Mouse (Mus musculus): ENCODE measurements around the gene Myh6. TPM values are rescaled to one million over a fixed set of nuclear protein-coding genes. Genes with fewer than 3 reads are reported as not detected.

Myh6 gene
- total RNA-seq, 2 experiments from 2014 or later, result 90.4 to 107 TPM

GRCm38 (mm10) chr14:54932645-54933150, 34.0 kb downstream of the Myh6 start, which contains the start of gene Il25:
TSS of gene Il25 (plus strand) at chr14:54932695.
- DNase-seq, result no peak

DNA sequence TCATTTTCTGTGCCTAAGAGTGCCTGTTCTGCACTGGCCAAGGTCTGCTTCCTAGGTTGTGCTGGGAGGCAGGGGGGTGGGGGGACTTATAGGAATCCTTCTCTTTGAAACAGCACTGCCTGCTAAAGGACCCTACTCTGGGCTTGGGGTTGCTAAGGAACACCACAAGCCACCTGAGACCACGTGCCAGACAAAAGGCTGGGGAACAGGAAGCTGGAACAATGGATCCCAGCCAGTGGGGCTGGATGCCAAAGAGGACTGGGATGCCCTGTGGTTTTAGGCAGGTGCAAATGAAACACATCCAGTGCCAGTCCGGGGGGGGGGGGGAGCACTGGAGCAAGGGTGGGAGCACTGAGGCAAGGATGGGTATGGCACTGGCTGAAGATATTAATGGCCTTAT, 36.3 kb downstream of the Myh6 start:
- DNase-seq, result no peak

GRCm38 (mm10) chr14:54929801-54930200, 36.9 kb downstream of the Myh6 start:
- DNase-seq, result no peak

- no peak for DNase-seq
These were observed 39.4 kb downstream of the Myh6 start for GRCm38 (mm10) chr14:54927296-54927695.

DNA sequence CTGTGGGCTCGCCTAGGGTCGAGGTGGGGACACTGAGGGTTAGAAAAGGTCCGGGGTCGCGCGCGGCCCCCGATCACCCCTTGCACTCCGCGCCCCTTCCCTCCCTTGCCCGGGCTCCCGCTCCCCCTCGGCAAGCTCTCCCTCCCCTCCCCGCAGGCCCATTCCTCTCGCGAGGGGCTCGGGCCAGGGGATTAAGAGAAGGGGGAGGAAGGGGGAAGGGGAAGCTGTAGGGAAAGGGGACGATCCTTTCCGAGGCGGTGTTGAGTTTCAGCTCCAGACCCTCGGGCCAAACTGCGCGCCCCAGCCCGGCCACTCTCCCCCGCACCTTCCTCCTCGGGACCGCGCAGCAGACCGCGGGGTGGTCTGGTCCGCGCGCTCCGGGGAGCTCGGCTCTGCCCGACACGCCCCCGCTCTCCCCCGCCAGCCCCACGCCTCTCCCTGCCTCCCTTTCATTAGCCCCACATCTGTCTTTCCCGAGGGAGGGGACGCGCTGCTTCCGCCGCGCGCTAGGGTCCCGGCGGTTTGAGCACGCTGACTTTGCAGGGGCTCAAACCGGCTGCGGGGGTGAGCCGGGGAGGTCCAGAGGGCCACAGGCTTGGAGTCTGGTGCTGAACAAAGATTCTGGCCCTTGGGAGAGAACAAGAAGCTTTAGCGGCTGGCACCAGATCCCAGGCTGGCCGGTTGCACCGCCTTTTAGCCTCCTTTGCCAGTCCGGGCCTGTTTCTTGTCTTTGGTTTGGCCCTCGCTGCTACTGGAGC, 40.1 kb downstream of the Myh6 start:
- peak; percentile 75 for DNase-seq

GRCm38 (mm10) chr14:54925349-54926342, 41.1 kb downstream of the Myh6 start, which contains the start of gene Efs:
TSS of gene Efs (minus strand) at chr14:54926126.
- peak; percentile 76 for DNase-seq

DNA sequence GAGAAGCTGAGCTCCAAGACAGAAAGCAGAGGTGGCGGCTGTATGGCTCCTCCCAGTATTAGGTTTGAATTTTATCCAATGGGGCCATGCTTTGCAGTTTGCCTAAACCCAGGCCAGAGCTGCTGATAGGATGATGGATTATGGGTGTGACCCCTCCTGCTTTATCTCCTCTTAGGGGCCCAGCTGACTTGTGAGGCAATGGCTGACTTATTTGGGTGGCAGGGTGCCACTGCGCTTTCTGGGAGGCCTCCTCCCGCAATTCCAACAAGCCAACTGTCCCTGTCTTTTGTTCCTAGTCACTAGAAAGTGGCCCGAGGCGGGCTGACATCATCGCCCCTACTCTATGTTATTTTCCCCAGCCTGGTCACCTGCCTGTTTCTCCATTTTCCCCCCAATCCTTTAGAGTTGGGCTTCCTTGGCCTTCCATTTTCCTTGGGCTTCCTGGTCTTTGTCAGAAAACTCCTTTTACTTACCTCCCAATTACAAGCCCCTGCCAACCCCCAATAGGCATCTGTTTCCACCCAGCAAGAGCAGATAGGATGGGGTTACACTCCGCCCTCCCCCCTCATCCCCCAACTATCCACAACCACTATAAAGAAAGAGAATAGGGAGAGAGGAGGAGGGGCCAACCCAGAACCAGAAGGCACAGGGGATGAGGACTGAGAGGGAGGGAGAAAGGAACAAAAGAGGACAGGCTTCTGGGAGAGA, 41.9 kb downstream of the Myh6 start:
- peak; percentile 66 for DNase-seq

DNA sequence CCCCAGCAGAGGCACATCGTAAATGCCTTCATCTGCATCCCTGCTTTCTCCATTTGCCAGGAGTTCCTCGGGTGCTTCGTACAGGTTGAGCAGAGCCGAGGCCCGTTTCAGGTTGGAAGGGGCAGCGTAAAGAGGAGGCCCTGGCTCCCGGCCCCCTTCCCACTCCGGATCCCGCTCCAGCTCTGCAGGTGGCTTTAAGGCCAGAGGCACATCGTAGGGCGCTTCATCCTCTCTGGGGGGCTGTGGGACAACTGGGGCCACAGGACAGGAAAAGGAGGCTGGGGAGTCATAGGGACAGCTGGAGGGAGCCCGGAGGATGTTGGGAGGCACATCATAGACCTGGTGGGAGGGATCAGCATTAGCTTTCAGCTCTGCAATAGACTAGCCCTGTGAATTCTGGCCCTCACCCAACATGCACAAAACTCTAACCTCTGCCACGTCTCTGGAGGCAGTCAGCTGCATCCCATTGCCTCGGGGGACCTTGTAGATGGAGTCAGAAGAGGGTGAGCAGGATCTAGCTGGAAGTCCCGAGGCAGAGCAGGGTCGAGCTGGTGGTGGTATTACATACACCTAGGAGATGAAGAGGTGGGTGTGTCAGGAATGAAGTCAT, 46.5 kb downstream of the Myh6 start:
- DNase-seq, result no peak

- DNase-seq, result no peak
These were observed 53.4 kb downstream of the Myh6 start for GRCm38 (mm10) chr14:54913343-54913742.

GRCm38 (mm10) chr14:54912886-54913285, 53.8 kb downstream of the Myh6 start, which contains the start of gene Slc22a17:
TSS of gene Slc22a17 (minus strand) at chr14:54913132.
- peak; percentile 71 for DNase-seq

GRCm38 (mm10) chr14:54912109-54912850, 54.4 kb downstream of the Myh6 start:
- DNase-seq, result peak; percentile 46

DNA sequence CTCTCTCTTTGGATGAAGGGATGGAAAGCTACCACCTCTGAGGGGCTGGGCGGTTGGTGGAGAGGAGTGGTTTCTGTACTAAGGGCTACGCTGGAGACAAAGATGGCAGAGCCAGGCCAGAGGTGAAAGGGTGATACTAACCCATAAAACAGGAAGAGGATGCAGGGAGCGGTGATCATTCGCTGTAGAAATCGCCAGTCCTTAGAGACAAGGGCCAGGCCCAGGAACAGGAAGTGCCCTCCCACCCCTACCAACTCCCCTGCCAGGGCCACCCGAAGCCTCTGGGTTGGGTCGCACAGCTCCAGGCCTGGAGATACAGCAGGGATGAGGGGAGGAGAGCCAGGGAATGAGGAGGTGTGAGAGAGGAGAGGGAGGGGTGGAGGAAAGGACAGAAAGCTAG, 58.0 kb downstream of the Myh6 start:
- no peak for DNase-seq

- DNase-seq, result no peak
These were observed 63.1 kb downstream of the Myh6 start for GRCm38 (mm10) chr14:54903641-54904040.

DNA sequence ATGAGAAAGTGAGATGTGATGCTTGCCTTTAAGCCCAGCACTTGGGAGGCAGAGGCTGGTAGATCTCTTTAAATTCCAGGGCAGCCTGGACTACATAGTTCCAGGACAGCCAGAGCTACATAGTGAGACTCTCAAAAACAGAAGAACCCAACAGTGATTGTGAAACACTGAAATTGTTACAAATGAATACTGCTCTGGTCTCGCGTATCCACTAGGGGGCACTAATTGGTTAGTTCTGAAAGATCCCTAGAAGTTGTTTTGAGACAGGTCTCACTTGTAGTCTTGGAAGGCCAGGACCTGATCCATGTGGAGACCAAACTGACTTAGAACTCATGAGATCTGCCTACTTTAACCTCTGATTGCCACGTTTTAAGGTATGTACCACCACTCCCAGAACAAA, 66.3 kb downstream of the Myh6 start:
- DNase-seq, result peak; percentile 55

DNA sequence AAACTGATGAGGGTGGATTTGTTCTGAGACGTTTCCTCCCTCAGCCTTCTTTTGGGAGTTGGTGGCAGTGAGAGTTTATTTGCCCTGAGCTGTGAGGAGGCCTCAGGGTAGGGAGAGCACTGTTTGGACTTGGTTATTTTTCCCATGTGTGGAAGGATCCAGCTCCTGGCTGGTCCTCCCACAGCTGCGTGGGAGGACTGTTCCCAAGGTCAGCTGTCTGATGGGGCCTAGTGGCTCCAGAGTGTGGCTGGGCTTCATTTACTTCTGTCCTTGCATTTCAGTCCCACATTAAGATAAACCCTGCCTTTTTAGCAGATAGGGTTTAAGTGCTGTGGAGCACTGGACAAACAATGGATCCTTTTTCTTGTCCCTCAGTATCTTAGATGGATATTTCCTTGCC, 69.3 kb downstream of the Myh6 start:
- DNase-seq, result no peak

DNA sequence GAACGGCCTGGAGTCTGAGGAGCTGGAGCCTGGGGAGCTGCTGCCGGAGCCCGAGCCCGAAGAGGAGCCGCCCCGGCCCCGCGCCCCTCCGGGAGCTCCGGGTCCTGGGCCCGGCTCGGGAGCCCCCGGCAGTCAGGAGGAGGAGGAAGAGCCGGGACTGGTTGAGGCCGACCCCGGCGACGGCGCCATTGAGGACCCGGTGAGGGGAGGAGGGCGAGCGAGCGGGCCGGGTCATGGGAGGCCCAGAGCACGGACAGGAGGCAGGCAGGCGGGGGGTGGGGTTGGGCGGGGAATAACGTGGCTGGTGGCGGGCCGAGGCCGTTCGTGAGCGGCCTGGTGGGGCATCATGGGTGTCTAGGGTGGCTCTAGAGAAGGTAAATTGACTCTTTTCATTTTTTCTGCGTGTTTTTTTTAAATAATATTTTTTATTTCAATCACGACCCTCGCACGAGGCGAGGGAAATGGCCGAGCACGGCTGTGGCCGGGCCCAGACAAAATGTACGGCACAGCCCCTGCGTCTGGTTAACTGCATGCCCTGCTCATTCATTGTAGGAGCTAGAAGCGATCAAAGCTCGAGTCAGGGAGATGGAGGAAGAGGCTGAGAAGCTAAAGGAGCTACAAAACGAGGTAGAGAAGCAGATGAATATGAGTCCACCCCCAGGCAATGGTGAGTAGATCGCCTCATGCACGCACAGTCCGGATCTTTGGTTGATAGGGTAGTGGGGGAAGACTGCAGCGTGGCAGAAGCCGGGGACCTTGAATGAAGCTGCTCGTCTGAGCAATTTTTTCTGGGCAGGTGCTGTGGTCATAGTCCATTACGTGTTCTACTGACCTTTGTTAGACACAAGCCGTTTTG, 72.2 kb downstream of the Myh6 start:
- DNase-seq, result peak; percentile 67

GRCm38 (mm10) chr14:54893651-54894181, 73.0 kb downstream of the Myh6 start:
- DNase-seq, result peak; percentile 90

- DNase-seq, result no peak
These were observed 74.5 kb downstream of the Myh6 start, which contains the start of gene Pabpn1 for GRCm38 (mm10) chr14:54892200-54892599. TSS of gene Pabpn1 (plus strand) at chr14:54892500.

All from gastrocnemius, postnatal 10 days (tissue).